Mouse (Mus musculus): ENCODE measurements around the gene Nipsnap2. TPM values are rescaled to one million over a fixed set of nuclear protein-coding genes. Genes with fewer than 3 reads are reported as not detected.

Nipsnap2 gene
- polyA plus RNA-seq, 1 experiment from 2014 or later: 98.7 TPM

GRCm38 (mm10) chr5:129778348-129778995 lies 53.6 kb downstream of the Nipsnap2 start:
- H3K27ac ChIP-seq (ENCODE audit: low read depth, low read length): no peak overlapping the region
- ATAC-seq: no peak
- H3K27me3 ChIP-seq (replicated peaks; ENCODE audit: control insufficient read depth, insufficient read depth, low read length): no peaks in the 10 kb centered on the region
- H3K4me1 ChIP-seq (ENCODE audit: control insufficient read depth, insufficient read depth, low read depth, low read length): peaks cover 8% of the 10 kb centered on the region
- peak overlapping the region; percentile 96 for H3K4me2 ChIP-seq (ENCODE audit: low read length)
- 41% methylated on average over 11 of the region's 11 CpGs for WGBS
- no peaks in the 10 kb centered on the region for H3K9me3 ChIP-seq (ENCODE audit: control insufficient read depth, low read length)
- peak overlapping the region; percentile 68 for H3K9ac ChIP-seq (ENCODE audit: low read depth, low read length)
- no peaks in the 10 kb centered on the region for H3K36me3 ChIP-seq (ENCODE audit: control insufficient read depth, insufficient read depth, low read length)
- H3K4me3 ChIP-seq (ENCODE audit: low read length): peak overlapping the region; percentile 57

DNA sequence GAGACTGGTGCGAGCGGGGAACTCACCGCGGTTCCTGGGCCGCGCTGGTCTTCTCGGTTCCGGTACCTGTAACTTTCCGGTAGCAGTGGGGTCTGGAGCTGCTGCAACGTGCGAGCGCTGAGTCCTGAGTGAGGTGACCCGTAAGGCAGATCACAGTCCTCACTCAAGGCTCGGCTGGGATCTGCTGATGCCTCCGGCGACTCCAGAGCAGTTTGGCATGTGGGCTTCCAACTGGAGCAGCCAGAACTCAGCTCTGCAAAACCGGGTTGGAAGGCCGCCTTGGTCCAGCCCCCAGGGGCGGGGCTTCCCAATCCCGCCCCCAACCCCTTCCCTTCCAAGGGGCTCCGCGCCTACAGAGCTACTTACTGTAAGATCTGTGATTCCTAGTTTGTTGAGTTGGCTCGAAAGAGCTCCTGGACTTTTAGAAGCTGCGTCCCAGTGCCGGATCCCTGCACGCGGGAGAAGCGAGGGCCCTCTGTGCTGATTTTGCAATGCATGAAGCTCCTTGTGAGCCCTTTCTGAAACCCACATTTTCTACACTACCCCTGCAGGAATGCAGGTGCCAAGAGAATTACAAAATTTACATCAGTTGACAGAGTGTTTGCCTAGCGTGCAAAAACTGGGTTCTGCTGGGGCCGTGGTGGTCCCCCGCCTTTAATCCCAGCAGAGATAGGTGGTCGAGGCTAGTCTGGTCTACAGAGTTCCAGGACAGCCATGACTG lies 54.3 kb downstream of the Nipsnap2 start:
- 2% methylated on average over 32 of the region's 32 CpGs for WGBS
- peaks cover 8% of the 10 kb centered on the region for H3K4me1 ChIP-seq (ENCODE audit: control insufficient read depth, insufficient read depth, low read depth, low read length)
- H3K4me3 ChIP-seq (ENCODE audit: low read length): peak overlapping the region; percentile 57
- H3K9me3 ChIP-seq (ENCODE audit: control insufficient read depth, low read length): no peaks in the 10 kb centered on the region
- peak overlapping the region; percentile 68 for H3K9ac ChIP-seq (ENCODE audit: low read depth, low read length)
- ATAC-seq: peak; percentile 97
- peak overlapping the region; percentile 46; the same call in 1 of the 2 replicates for H3K27ac ChIP-seq (ENCODE audit: low read depth, low read length)
- H3K27me3 ChIP-seq (replicated peaks; ENCODE audit: control insufficient read depth, insufficient read depth, low read length): no peaks in the 10 kb centered on the region
- H3K4me2 ChIP-seq (ENCODE audit: low read length): peak overlapping the region; percentile 96
- H3K36me3 ChIP-seq (ENCODE audit: control insufficient read depth, insufficient read depth, low read length): no peaks in the 10 kb centered on the region

DNA sequence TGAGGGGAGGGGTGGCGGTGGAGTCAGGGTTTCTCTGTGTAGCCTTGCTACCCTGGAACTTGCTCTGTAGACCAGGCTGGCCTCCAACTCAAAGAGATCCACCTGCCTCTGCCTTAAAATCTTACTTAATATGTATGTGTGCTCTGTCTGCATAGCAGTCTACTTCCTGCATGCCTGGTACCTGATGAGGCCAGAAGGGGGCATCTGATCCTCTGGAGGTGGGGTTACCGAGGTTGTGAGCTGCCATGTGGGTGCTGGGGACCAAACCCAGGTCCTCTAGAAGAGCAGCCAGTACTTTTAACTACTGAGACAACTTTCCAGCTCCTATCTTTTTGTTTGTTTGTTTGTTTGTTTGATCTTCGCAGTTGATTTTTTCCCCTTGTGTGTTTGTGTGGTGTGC lies 55.3 kb downstream of the Nipsnap2 start:
- H3K36me3 ChIP-seq (ENCODE audit: control insufficient read depth, insufficient read depth, low read length): no peaks in the 10 kb centered on the region
- 92% methylated on average over 3 of the region's 3 CpGs for WGBS
- no peak for ATAC-seq
- H3K27ac ChIP-seq (ENCODE audit: low read depth, low read length): no peak overlapping the region
- H3K4me3 ChIP-seq (ENCODE audit: low read length): no peak overlapping the region
- no peak overlapping the region for H3K4me2 ChIP-seq (ENCODE audit: low read length)
- no peak overlapping the region for H3K9ac ChIP-seq (ENCODE audit: low read depth, low read length)
- H3K9me3 ChIP-seq (ENCODE audit: control insufficient read depth, low read length): no peaks in the 10 kb centered on the region
- no peaks in the 10 kb centered on the region for H3K27me3 ChIP-seq (replicated peaks; ENCODE audit: control insufficient read depth, insufficient read depth, low read length)
- H3K4me1 ChIP-seq (ENCODE audit: control insufficient read depth, insufficient read depth, low read depth, low read length): peaks cover 8% of the 10 kb centered on the region

DNA sequence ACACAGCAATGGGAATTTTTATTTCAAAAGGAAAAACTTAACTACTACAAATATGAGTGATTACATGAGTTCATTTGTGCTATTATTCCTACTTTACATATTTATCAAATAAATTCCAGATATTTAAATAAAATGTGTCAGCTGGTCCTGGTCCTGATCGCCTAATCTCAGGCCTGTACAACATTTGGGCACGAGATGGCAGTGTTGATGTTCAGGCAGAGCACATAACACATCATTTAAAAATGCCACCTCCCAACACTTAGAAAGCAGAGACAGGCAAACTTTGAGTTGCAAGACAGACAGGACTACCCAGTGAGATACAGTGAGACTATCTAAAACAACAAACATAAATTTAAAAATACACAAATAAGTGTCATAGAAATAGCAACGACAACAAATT lies 57.3 kb downstream of the Nipsnap2 start:
- no peak overlapping the region for H3K4me3 ChIP-seq (ENCODE audit: low read length)
- 53% methylated on average over 3 of the region's 3 CpGs for WGBS
- H3K9me3 ChIP-seq (ENCODE audit: control insufficient read depth, low read length): no peaks in the 10 kb centered on the region
- ATAC-seq: no peak
- no peak overlapping the region for H3K27ac ChIP-seq (ENCODE audit: low read depth, low read length)
- no peaks in the 10 kb centered on the region for H3K36me3 ChIP-seq (ENCODE audit: control insufficient read depth, insufficient read depth, low read length)
- no peak overlapping the region for H3K4me2 ChIP-seq (ENCODE audit: low read length)
- H3K9ac ChIP-seq (ENCODE audit: low read depth, low read length): no peak overlapping the region
- peaks cover 12% of the 10 kb centered on the region for H3K4me1 ChIP-seq (ENCODE audit: control insufficient read depth, insufficient read depth, low read depth, low read length)
- H3K27me3 ChIP-seq (replicated peaks; ENCODE audit: control insufficient read depth, insufficient read depth, low read length): no peaks in the 10 kb centered on the region

DNA sequence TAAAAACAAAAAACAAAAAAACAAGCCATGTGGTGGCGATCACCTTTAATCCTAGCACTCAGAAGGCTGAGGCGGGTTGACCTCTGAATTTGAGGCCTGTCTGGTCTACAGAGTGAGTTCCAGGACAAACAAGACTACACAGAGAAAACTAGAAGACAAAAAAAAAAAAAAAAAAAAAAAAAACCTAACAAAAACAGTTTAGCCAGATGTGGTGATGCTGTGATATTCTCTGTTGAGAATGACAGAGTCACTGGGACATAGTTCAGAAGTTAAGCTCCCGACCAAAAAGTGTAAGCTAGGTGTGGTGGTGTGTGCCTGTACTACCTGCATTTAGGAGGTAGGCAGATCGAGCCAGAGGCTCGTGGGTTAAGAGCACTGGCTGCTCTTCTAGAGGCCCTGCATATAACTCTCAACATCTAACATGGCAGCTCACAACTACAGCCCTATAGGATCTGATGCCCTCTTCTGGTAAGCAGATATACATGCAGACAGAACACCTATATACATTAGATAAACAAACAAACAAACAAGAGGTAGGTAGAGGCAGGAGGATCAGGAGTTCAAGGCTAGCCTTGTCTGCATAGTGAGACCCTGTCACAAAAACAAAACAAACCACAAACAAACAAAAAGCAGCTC lies 60.5 kb downstream of the Nipsnap2 start:
- H3K4me3 ChIP-seq (ENCODE audit: low read length): no peak overlapping the region
- H3K4me1 ChIP-seq (ENCODE audit: control insufficient read depth, insufficient read depth, low read depth, low read length): peaks cover 17% of the 10 kb centered on the region
- peaks cover 14% of the 10 kb centered on the region for H3K36me3 ChIP-seq (ENCODE audit: control insufficient read depth, insufficient read depth, low read length)
- H3K9me3 ChIP-seq (ENCODE audit: control insufficient read depth, low read length): no peaks in the 10 kb centered on the region
- no peak for ATAC-seq
- WGBS: 91% methylated on average over 5 of the region's 5 CpGs
- H3K27ac ChIP-seq (ENCODE audit: low read depth, low read length): no peak overlapping the region
- no peaks in the 10 kb centered on the region for H3K27me3 ChIP-seq (replicated peaks; ENCODE audit: control insufficient read depth, insufficient read depth, low read length)
- H3K9ac ChIP-seq (ENCODE audit: low read depth, low read length): no peak overlapping the region
- H3K4me2 ChIP-seq (ENCODE audit: low read length): no peak overlapping the region

DNA sequence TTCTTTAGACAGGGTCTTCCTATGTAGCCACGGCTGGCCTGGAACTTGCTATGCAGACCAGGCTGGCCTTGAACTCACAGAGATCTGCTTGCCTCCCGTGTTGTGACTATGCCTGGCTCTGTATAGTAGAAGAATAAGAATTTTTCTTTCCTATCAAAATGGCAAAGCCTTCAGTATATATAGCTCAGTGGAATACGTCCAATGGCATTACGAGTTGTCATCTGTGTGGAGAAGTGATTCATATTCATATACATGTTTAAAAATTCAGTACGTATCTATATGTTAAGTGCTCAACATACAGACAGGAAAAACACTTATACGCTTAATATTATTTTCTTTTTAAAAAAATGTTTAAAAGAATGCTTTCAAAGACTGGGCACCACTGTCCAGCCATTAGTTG lies 61.3 kb downstream of the Nipsnap2 start:
- Histone ChIP-seq H3K4me1 (ENCODE audit: control insufficient read depth, insufficient read depth, low read depth, low read length) (peaks cover 17% of the 10 kb centered on the region), H3K4me3 (ENCODE audit: low read length) (peak overlapping the region; percentile 96), H3K4me2 (ENCODE audit: low read length) (peak overlapping the region; percentile 70), H3K9ac (ENCODE audit: low read depth, low read length) (peak overlapping the region; percentile 87), H3K27ac (ENCODE audit: low read depth, low read length) (peak overlapping the region; percentile 99), H3K36me3 (ENCODE audit: control insufficient read depth, insufficient read depth, low read length) (peaks cover 16% of the 10 kb centered on the region), H3K9me3 (ENCODE audit: control insufficient read depth, low read length) (no peaks in the 10 kb centered on the region), H3K27me3 (replicated peaks; ENCODE audit: control insufficient read depth, insufficient read depth, low read length) (no peaks in the 10 kb centered on the region)
- ATAC-seq: no peak
- 75% methylated on average over 6 of the region's 6 CpGs for WGBS

DNA sequence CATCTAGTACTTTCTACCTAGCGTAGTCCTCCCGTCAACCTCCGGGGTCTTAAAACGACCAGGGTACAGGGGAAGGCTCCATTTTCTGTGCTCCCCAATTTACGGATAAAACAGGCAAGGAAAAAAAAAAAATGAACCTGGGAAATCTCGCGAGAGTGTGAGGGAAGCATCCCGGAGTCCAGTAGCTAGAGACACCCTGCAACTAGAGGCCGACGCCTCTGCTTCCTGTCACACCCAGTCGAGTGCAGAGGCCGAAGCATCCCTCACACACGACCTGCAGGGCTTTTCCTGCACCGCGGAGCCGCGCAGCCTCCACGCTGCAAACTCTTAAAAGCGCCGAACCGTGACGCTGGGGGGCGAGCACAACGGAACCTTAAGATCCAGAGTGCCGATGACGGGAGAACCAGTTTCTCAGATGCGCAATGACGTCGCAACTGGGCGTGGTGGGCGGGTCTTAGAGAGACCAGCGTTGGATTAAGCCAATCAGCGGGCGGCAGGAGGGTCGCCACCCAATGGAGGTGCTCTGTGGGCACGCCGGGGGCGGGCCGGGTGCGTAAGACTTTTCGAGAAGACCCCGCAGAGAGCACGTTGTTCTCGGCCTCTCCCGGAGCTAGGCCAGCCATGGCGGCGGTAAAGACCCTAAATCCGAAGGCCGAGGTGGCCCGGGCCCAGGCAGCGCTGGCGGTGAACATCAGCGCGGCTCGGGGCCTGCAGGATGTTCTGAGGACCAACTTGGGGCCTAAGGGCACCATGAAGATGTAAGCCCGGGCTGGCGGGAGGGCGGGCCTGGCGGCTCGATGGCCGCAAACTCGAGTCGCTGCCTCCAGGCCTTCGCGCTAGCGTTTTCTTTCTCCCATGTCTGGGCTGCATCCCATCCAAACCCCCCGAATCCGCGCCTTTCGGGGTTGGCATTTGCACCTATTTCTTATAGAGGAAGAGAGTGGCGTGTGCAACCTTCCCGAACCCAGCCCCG lies 62.2 kb downstream of the Nipsnap2 start, which contains the start of gene Psph:
Psph (minus strand) TSS at position 632 of the 973 bp plus-strand sequence.
- peak within 1 kb of the TSS; percentile 98 for H3K9ac ChIP-seq (ENCODE audit: low read depth, low read length)
- peaks cover 17% of the 10 kb centered on the region for H3K4me1 ChIP-seq (ENCODE audit: control insufficient read depth, insufficient read depth, low read depth, low read length)
- peak within 1 kb of the TSS; percentile 99 for H3K27ac ChIP-seq (ENCODE audit: low read depth, low read length)
- ATAC-seq: peak; percentile 99
- peak within 1 kb of the TSS; percentile 75 for H3K4me2 ChIP-seq (ENCODE audit: low read length)
- under 1% methylated on average over 73 of the region's 73 CpGs for WGBS
- H3K36me3 ChIP-seq (ENCODE audit: control insufficient read depth, insufficient read depth, low read length): peaks cover 22% of the 10 kb centered on the region
- H3K9me3 ChIP-seq (ENCODE audit: control insufficient read depth, low read length): no peaks in the 10 kb centered on the region
- peak within 1 kb of the TSS; percentile 96 for H3K4me3 ChIP-seq (ENCODE audit: low read length)
- no peaks in the 10 kb centered on the region for H3K27me3 ChIP-seq (replicated peaks; ENCODE audit: control insufficient read depth, insufficient read depth, low read length)

DNA sequence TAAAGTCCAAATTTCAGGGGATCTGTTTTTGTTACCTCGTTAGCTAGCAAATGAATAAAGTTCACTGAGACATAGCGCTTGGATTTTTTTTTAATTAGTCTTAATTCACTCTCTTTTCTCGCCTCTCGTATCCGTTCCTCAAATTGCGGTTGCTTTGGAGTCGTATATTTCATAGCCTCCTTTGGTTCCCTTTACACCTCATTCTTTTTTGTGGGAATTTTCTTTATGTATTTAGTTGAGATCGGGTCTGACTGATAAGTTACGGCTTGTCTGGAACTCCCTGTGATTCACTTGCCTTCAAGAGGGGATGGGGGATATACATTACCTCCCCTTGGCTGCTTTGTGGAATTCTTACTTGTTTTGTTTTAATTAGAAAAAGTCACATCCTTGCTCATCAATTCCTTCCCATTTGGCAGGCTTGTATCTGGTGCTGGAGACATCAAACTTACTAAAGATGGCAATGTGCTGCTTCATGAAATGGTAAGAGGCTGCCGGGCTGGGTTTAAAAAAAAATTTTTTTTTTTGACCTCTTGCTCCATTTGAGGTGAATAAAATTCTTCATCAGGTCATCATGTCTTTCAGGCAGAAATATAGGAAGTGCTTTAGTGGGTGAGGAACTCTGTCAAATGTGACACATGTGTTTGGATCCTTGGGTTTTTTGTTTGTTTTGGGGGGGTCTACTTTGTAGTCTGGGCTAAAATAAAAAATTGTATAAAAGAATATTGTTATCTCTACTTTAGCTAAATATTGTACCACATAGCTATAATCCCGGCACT lies 63.1 kb downstream of the Nipsnap2 start:
- Histone ChIP-seq H3K4me2 (ENCODE audit: low read length) (peak overlapping the region; percentile 75), H3K9me3 (ENCODE audit: control insufficient read depth, low read length) (no peaks in the 10 kb centered on the region), H3K36me3 (ENCODE audit: control insufficient read depth, insufficient read depth, low read length) (peaks cover 29% of the 10 kb centered on the region), H3K9ac (ENCODE audit: low read depth, low read length) (peak overlapping the region; percentile 98), H3K4me1 (ENCODE audit: control insufficient read depth, insufficient read depth, low read depth, low read length) (peaks cover 17% of the 10 kb centered on the region), H3K27me3 (replicated peaks; ENCODE audit: control insufficient read depth, insufficient read depth, low read length) (no peaks in the 10 kb centered on the region), H3K4me3 (ENCODE audit: low read length) (peak overlapping the region; percentile 96), H3K27ac (ENCODE audit: low read depth, low read length) (peak overlapping the region; percentile 99)
- no peak for ATAC-seq
- 13% methylated on average over 11 of the region's 11 CpGs for WGBS

Data from hindbrain, embryonic 16.5 days (tissue).